Mouse (Mus musculus) monocyte, adult 2 months (primary cell): Measurements from ENCODE around the gene Olfr1390.
"Not testable (repeated sequence)": the region's sequence is repeated elsewhere in the genome, so short reads cannot be mapped to it uniquely, and the experiment has no call there.

ENCODE experiments used
- DNase-seq, 2 experiments: peaks; one replicate each; pipeline ENCODE4 v3.0.0; 2022; ENCODE audit warnings: low spot score in 2 of 2, low read depth in 1 of 2

Gene Olfr1390

GRCm38 (mm10) chr11:49334888-49335287 lies at the start of gene Olfr1390:
TSS of gene Olfr1390 (plus strand) at chr11:49335188.
- no peak for DNase-seq

- DNase-seq: no peak
Measured at GRCm38 (mm10) chr11:49287251-49287650, 47.7 kb upstream of the Olfr1390 start.

GRCm38 (mm10) chr11:49292777-49293176 lies 42.2 kb upstream of the Olfr1390 start:
- no peak for DNase-seq

GRCm38 (mm10) chr11:49304441-49304840 lies 30.5 kb upstream of the Olfr1390 start, which contains the start of gene Olfr10:
TSS of gene Olfr10 (plus strand) at chr11:49304741.
- DNase-seq: no peak

GRCm38 (mm10) chr11:49308547-49308946 lies 26.4 kb upstream of the Olfr1390 start:
- DNase-seq: not testable (repeated sequence)

GRCm38 (mm10) chr11:49322442-49322841 lies 12.5 kb upstream of the Olfr1390 start, which contains the start of gene Olfr1391:
TSS of gene Olfr1391 (plus strand) at chr11:49322742.
- DNase-seq: no peak

- no peak for DNase-seq
Measured at GRCm38 (mm10) chr11:49326726-49327125, 8.3 kb upstream of the Olfr1390 start.

- DNase-seq: no peak
Measured at GRCm38 (mm10) chr11:49329686-49330085, 5.3 kb upstream of the Olfr1390 start.

GRCm38 (mm10) chr11:49337150-49337832 lies 2.3 kb downstream of the Olfr1390 start:
- DNase-seq: no peak

GRCm38 (mm10) chr11:49383133-49383532 lies 48.1 kb downstream of the Olfr1390 start:
- DNase-seq: no peak

- not testable (repeated sequence) for DNase-seq
Measured at GRCm38 (mm10) chr11:49386118-49386517, 51.1 kb downstream of the Olfr1390 start.
